Mouse (Mus musculus): ENCODE results near the gene Smarcd3.

Gene Smarcd3

GRCm38 (mm10) chr5:24597221-24597728 lies 26.9 kb downstream of the Smarcd3 start:
- in situ Hi-C loops (cut with MseI, MboI) = no loop called here

GRCm38 (mm10) chr5:24596519-24597171 lies 27.6 kb downstream of the Smarcd3 start:
- in situ Hi-C loops (cut with MseI, MboI) = no loop called here

- in situ Hi-C loops (cut with MseI, MboI) = no loop called here
Measured at GRCm38 (mm10) chr5:24595786-24596380, 28.3 kb downstream of the Smarcd3 start.

GRCm38 (mm10) chr5:24595261-24595660 lies 28.9 kb downstream of the Smarcd3 start:
- in situ Hi-C loops (cut with MseI, MboI) = no loop called here

GRCm38 (mm10) chr5:24594346-24594745 lies 29.9 kb downstream of the Smarcd3 start:
- in situ Hi-C loops (cut with MseI, MboI) = no loop called here

- in situ Hi-C loops (cut with MseI, MboI) = no loop called here
Measured at GRCm38 (mm10) chr5:24593928-24594327, 30.3 kb downstream of the Smarcd3 start.

GRCm38 (mm10) chr5:24593230-24593629 lies 31.0 kb downstream of the Smarcd3 start:
- in situ Hi-C loops (cut with MseI, MboI) = no loop called here

GRCm38 (mm10) chr5:24592471-24593160 lies 31.6 kb downstream of the Smarcd3 start:
- in situ Hi-C loops (cut with MseI, MboI) = no loop called here

GRCm38 (mm10) chr5:24591796-24592470 lies 32.3 kb downstream of the Smarcd3 start:
- in situ Hi-C loops (cut with MseI, MboI) = no loop called here

- in situ Hi-C loops (cut with MseI, MboI) = no loop called here
Measured at GRCm38 (mm10) chr5:24591268-24591721, 32.9 kb downstream of the Smarcd3 start.

GRCm38 (mm10) chr5:24589511-24590500 lies 34.4 kb downstream of the Smarcd3 start:
- in situ Hi-C loops (cut with MseI, MboI) = no loop called here

GRCm38 (mm10) chr5:24587200-24587577 lies 37.0 kb downstream of the Smarcd3 start:
- in situ Hi-C loops (cut with MseI, MboI) = no loop called here

- in situ Hi-C loops (cut with MseI, MboI) = no loop called here
Measured at GRCm38 (mm10) chr5:24586547-24587199, 37.5 kb downstream of the Smarcd3 start, which contains the start of gene Chpf2. Gene Chpf2, plus strand, starts transcription at chr5:24586741.

- in situ Hi-C loops (cut with MseI, MboI) = no loop called here
Measured at GRCm38 (mm10) chr5:24586106-24586505, 38.1 kb downstream of the Smarcd3 start.

- in situ Hi-C loops (cut with MseI, MboI) = no loop called here
Measured at GRCm38 (mm10) chr5:24578109-24578963, 45.9 kb downstream of the Smarcd3 start.

- in situ Hi-C loops (cut with MseI, MboI) = no loop called here
Measured at GRCm38 (mm10) chr5:24577183-24577929, 46.9 kb downstream of the Smarcd3 start, which contains the start of gene Abcf2. Gene Abcf2, minus strand, starts transcription at chr5:24577467.

GRCm38 (mm10) chr5:24576801-24577182 lies 47.4 kb downstream of the Smarcd3 start:
- in situ Hi-C loops (cut with MseI, MboI) = no loop called here

GRCm38 (mm10) chr5:24575948-24576347 lies 48.3 kb downstream of the Smarcd3 start:
- in situ Hi-C loops (cut with MseI, MboI) = no loop called here
